Mouse (Mus musculus): ENCODE data around the gene Sin3b. TPM values are rescaled to one million over a fixed set of nuclear protein-coding genes. Genes with fewer than 3 reads are reported as not detected.

Sin3b gene
- total RNA-seq, 2 experiments from 2014 or later, result 86.7 to 87.4 TPM

GRCm38 (mm10) chr8:72752289-72752688 lies 29.2 kb downstream of the Sin3b start:
- ATAC-seq (replicated peaks; ENCODE audit: poor library complexity), result no peak

GRCm38 (mm10) chr8:72753165-72753564 lies 30.1 kb downstream of the Sin3b start:
- no peak for ATAC-seq (replicated peaks; ENCODE audit: poor library complexity)

GRCm38 (mm10) chr8:72753781-72754180 lies 30.7 kb downstream of the Sin3b start:
- no peak for ATAC-seq (replicated peaks; ENCODE audit: poor library complexity)

DNA sequence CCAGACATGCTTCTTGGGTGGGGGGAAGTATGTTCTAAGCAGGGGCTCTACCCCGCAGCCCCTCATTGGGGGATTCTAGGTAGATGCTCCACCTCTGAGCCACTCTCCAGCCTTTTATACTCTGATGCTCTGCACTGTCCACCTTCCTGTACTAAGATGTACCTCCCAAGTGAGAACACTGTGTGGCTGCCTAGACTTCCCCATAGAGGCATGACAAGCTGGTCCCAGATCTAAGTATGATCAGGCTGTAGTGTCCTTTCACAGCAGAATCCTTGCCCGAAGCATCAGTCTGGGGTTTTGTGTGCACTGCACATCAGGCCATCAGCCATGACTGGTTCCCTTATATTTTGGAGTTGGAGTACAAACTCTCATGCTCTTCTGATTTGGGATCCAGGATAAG lies 32.9 kb downstream of the Sin3b start:
- ATAC-seq (replicated peaks; ENCODE audit: poor library complexity), result no peak

DNA sequence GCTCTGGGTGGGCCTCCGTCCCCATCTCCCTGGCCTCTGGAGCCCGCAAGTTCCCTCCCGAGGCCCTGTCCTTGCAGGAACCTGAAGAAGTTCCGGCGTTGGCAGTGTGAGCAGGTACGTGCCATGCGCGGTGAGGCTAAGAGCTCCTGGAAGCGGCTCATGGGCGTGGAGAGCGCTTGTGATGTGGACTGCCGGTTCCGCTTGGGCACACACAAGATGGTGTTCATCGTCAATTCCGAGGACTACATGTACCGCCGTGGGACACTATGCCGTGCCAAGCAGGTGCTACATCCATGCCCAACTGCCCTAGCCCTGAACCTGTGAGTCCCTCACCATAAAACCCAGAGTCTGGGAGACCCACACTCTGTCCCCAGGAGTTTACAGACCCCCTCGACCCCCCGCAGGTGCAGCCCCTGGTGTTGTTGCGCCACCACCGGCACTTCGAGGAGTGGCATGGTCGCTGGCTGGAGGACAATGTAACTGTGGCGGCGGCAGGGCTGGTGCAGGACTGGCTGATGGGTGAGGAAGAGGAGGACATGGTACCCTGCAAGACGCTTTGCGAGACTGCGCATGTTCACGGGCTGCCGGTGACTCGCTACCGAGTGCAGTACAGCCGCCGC lies 33.8 kb downstream of the Sin3b start:
- ATAC-seq (replicated peaks; ENCODE audit: poor library complexity), result no peak

DNA sequence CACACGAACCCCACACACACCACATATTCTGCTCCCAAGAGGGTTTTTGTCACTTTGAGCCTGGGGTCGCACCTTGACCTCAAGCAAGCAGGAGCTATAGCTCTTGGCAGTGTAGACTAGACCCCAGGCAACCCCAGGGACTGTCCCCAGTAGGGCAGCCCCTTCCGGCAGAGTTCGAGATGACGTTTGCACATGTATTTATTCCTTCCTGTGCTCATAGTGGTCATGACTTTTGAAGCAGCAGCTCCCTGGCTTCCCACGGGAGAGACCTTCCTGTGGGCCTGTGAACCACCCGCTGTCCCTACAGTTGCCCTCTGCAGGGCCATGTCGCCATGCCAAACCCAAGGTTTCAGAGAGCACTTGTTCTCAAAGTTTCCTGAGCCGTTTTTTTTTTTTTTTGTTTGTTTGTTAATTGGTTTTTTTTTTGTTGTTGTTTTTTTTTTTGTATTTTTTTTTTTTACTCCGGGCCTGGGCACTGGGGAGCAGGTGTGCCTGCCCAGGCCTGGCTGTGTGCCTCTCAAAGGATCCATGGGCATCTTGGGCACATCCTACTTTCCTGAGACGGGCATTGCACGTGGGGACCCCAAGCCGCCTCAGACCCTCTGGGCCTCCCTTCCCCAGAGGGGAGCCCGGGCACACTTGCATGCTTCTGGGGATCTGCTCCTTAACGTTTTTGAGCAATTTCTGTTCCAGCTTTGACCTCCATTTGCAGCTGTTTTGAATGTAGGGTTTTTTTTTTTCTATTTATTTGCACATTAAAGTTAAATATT lies 34.5 kb downstream of the Sin3b start:
- ATAC-seq (replicated peaks; ENCODE audit: poor library complexity), result no peak

DNA sequence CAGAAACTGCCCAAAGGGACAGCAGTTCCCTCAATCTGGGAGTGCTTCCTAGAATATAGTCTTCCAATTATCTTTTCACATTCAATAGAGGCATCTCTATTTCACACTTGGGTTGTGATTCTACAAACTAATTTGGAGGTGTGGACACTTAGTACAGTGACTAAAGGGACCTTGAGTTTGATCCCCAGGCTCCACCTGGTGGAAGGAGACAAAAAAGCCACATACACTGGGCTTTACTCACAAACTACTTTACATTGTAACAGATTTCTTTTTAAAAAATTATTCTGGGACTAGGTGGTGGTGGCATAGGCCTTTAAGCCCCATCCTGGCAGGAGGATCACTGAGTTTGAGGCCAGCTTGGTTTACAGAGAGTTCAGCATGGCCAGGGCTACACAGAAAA lies 35.2 kb downstream of the Sin3b start:
- ATAC-seq (replicated peaks; ENCODE audit: poor library complexity), result no peak

GRCm38 (mm10) chr8:72760216-72760615 lies 37.1 kb downstream of the Sin3b start:
- ATAC-seq (replicated peaks; ENCODE audit: poor library complexity), result no peak

- peak; percentile 56 for ATAC-seq (replicated peaks; ENCODE audit: poor library complexity)
Measured at GRCm38 (mm10) chr8:72761322-72762051, 38.4 kb downstream of the Sin3b start, which contains the start of gene F2rl3. Gene F2rl3 (plus strand): TSS chr8:72761880.

- ATAC-seq (replicated peaks; ENCODE audit: poor library complexity), result peak; percentile 63
Measured at GRCm38 (mm10) chr8:72762306-72762705, 39.2 kb downstream of the Sin3b start.

- peak; percentile 7; the same call in 1 of the 2 replicates for ATAC-seq (replicated peaks; ENCODE audit: poor library complexity)
Measured at GRCm38 (mm10) chr8:72765696-72766095, 42.6 kb downstream of the Sin3b start.

DNA sequence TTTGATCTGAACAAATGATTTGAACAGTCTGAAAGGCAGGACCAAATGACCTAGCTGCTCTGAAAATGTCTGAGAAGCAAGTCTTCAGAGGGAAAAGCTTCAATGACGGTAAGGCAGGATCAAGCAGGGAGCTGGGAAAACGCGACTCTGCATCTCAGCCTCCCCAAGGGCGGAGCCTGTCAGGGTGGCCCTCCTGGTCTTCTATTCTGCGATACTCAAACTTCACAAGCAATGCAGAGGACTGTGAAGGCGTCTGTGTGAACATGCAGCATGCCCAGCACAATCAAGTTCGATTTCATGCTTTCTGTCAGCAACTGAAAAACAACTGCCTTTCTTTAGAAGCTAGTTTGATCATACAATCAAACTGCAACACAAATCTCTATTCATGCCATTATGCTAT lies 43.7 kb downstream of the Sin3b start:
- ATAC-seq (replicated peaks; ENCODE audit: poor library complexity), result no peak

DNA sequence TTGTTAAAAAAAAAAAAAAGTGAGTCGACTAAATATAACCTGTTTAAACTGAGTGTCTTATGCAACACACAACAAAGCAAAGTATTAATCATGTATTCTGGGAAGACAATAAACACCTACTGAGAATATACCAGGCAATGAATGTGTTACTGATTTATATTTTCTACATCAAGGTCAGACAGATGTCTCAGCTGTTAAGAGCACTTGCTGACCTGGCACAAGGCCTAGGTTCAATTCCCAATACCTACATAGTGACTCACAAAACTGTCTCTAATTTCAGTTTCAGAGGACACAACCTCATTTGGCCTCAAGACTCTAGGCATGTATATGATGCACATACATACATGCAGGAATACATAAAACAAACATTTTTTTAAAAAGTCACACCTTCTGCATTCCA lies 54.7 kb downstream of the Sin3b start:
- ATAC-seq (replicated peaks; ENCODE audit: poor library complexity), result no peak

DNA sequence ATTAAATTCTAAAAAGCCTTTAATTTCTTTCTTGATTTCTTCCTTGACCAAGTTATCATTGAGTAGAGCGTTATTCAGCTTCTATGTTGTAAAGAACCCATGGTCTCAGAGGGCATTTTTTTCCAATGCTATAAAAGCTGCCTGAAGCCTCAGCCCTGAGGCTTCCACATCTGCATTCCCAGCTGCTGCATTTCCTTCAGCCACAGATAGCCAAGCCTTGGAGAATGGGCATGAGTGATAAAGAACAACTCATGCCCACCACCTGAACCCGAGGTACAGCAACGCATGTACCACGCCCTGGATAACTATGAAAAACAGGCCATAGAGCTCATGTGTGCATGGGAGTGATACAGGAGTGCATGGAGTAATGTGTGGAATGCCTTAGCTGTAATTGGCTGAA lies 57.6 kb downstream of the Sin3b start:
- ATAC-seq (replicated peaks; ENCODE audit: poor library complexity), result no peak

- ATAC-seq (replicated peaks; ENCODE audit: poor library complexity), result no peak
Measured at GRCm38 (mm10) chr8:72801583-72801982, 78.5 kb downstream of the Sin3b start.

Other genes starting within 250 kb of the Sin3b start
- gene Cherp, start 248.1 kb upstream of the Sin3b start, total RNA-seq (2015), result 80.1 and 106 TPM in 2 replicates
- 17.7 and 23.8 TPM in 2 replicates for gene Cherp, start 248.1 kb upstream of the Sin3b start, total RNA-seq (2017)
- gene Slc35e1, start 230.7 kb upstream of the Sin3b start, total RNA-seq (2015), result 27.3 and 40.7 TPM in 2 replicates
- 26.8 and 30.3 TPM in 2 replicates for gene Slc35e1, start 230.7 kb upstream of the Sin3b start, total RNA-seq (2017)
- gene Med26, start 175.0 kb upstream of the Sin3b start, total RNA-seq (2015), result 10.0 and 12.0 TPM in 2 replicates
- 8.6 and 9.9 TPM in 2 replicates for gene Med26, start 175.0 kb upstream of the Sin3b start, total RNA-seq (2017)
- gene Smim7, start 152.2 kb upstream of the Sin3b start, total RNA-seq (2015), result 45.9 and 54.0 TPM in 2 replicates
- 47.5 and 52.1 TPM in 2 replicates for gene Smim7, start 152.2 kb upstream of the Sin3b start, total RNA-seq (2017)
- gene Tmem38a, start 151.2 kb upstream of the Sin3b start, total RNA-seq (2015), result 0.42 and 1.1 TPM in 2 replicates
- gene Tmem38a, start 151.2 kb upstream of the Sin3b start, total RNA-seq (2017), result 0.58 and 1.6 TPM in 2 replicates
- gene Nwd1, start 76.6 kb upstream of the Sin3b start, total RNA-seq (2015), result 3.1 and 4.7 TPM in 2 replicates
- 4.0 and 5.4 TPM in 2 replicates for gene Nwd1, start 76.6 kb upstream of the Sin3b start, total RNA-seq (2017)
- gene F2rl3, start 38.6 kb downstream of the Sin3b start, total RNA-seq (2015), result 2.6 and 2.9 TPM in 2 replicates
- gene F2rl3, start 38.6 kb downstream of the Sin3b start, total RNA-seq (2017), result 3.0 and 3.1 TPM in 2 replicates

Data from megakaryocyte progenitor cell, adult 5-6 weeks (primary cell).